Mouse (Mus musculus) heart, postnatal 0 days (tissue): ENCODE measurements around the gene Slc25a18.
"Not testable (repeated sequence)": the region's sequence is repeated elsewhere in the genome, so short reads cannot be mapped to it uniquely, and the experiment has no call there.

ENCODE experiments used
- CTCF ChIP-seq: IDR thresholded peaks from 2 replicates; pipeline ENCODE4 v1.5.1; 2016; ENCODE audit warnings: antibody characterized with exemption, control low read depth, low read depth
- EP300 ChIP-seq: IDR thresholded peaks from 2 replicates; pipeline ENCODE4 v1.6.1; 2016; ENCODE audit warnings: antibody characterized with exemption, low read depth

DNA sequence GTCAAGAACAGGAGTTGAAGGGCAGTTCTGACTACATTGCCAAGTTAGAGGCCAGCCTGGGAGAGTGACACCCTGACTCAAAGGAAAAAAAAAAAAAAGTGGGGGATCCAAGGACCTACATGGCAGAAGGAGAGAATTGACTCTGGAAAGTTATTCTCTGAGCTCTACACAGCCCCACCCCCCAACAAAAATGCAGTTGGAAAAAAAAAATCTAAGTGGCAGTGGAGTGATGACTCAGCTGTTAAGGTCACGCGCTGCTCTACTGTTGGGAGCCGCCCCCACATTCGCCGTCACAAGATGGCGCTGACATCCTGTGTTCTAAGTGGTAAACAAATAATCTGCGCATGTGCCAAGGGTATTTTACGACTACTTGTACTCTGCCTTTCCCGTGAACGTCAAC, 38.6 kb downstream of the Slc25a18 start:
- TF ChIP-seq CTCF, EP300: not testable (repeated sequence)
